Mouse (Mus musculus) heart, postnatal 14 days (tissue): Measurements from ENCODE around the gene Gng8. TPM values are rescaled to one million over a fixed set of nuclear protein-coding genes. Genes with fewer than 3 reads are reported as not detected.

ENCODE experiments used
- DNase-seq, 2 experiments: peaks; one replicate each; pipeline ENCODE4 v3.0.0; 2021 to 2022
- intact Hi-C: fragments of 180-260 bp; cut with DNase I; formaldehyde crosslinking; loops from one replicate; pipeline ENCODE4 v1.15.1; 2025
- long read RNA-seq, 2 experiments: library from polyadenylated mRNA; stranded (forward); transcript quantifications; one replicate each; pipeline ENCODE4 v2.0.0; 2021
- total RNA-seq, 2 experiments: library from RNA; stranded (reverse); gene quantifications; 2 replicates each; pipeline ENCODE4 v1.2.3; 2021

Gng8 gene
- under 1 TPM; 0.81 to 0.98 TPM for total RNA-seq
- long read RNA-seq, experiment 1: 0 reads
- long read RNA-seq, experiment 2, partial matches to known transcripts: 0 of 1 reads
- long read RNA-seq, experiment 2, other reads (novel, unspliced or antisense): 0 of 1 reads

DNA sequence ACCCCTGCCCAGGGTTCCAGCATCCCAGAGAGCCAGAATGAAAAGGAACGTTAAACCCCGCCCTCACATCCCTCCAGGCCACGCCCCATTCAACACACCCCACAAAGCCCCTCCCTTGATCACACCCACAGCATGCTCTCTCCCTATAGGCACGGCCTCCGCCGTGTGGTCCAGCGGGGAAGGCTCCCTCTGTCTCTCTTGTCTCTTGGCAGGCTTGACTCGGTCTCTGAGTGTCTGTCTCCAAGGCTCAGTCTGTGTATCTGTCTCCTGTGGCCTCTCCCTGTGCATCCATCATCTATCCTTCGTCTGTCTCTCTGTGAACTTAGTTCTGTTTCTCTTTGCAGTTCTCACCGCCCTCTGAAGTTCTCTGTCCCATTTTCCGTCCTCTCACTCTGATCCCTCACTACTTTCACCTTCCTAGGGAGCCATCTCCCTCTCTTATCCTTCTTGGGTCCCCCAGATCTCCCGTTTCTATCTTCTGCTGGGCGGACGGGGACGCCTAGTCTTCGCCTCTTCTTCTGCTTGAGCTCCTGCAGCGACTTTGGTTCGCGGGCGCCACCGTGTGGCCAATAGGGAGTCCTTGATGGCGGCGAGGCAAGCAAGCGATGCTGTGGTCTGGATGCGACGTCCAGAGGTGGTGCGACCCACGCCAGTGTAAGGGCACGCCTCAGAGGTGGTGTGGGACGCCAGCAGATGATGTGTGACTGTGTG lies at the start of gene Gng8:
Gene Gng8, plus strand, starts transcription at position 146 of the 711 bp plus-strand sequence.
- intact Hi-C loops: loop anchor here (1.0 to 2.0 kb wide), 3 partner anchors 15 to 79 kb away; no protein-coding TSS in a partner anchor

DNA sequence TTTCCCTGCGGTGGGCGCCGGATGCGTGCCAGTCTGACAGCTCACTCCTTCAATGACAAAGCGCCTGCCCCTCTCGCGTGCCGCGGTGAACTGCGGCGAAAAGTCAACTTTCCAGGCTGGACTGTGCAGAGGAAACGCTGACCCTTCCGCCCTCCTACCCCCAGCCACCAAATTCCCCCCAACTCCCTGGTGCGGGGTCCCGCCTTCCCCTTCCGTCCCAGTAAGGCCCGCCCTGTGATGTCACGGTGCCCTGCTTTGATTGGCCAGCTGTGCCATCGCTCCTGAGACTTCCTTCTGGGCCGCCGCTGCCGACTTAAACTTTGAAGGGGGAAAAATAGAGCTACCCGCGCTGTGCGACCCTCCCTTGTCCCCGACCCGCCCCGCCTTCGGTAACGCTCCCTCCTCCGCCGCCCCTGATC lies 48.9 kb upstream of the Gng8 start, which contains the start of gene Prkd2:
Gene Prkd2, plus strand, starts transcription at position 258 of the 419 bp plus-strand sequence.
- intact Hi-C loops: no loop called here
- peak; percentile 91 to 95 for DNase-seq

More for the DNA sequence above, at the start of gene Gng8:
- peak; percentile 89 to 92 for DNase-seq

DNA sequence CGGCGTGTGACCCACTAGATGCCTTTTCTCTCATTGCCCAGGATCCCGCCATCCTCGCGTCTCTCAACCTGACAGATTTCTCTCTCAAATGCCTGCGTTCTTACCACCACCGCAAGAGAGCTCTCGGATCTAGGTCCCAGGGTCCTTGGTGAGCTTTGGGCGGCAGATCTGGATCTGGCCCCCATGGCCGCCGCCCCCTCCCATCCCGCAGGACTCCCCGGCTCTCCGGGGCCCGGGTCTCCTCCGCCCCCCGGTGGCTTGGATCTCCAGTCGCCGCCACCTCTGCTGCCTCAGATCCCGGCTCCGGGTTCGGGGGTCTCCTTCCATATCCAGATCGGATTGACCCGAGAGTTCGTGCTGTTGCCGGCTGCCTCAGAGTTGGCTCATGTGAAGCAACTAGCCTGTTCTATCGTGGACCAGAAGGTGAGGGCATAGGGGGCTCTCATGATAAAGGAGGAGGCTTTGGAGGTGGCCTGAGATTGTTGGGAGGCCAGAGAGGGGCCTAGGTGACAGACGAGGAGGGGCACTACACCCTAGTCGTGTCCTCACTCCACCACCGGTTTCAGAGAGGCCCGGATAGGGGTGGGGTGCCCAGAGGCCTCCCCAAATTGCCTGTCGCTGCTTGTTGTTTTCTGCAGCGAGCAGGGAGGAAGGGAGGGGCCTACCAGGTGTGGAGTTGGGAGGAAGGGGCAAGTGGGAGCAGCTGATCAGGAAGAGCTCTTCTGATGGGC lies 48.0 kb upstream of the Gng8 start:
- peak; percentile 45 to 52 for DNase-seq
- intact Hi-C loops: no loop called here

DNA sequence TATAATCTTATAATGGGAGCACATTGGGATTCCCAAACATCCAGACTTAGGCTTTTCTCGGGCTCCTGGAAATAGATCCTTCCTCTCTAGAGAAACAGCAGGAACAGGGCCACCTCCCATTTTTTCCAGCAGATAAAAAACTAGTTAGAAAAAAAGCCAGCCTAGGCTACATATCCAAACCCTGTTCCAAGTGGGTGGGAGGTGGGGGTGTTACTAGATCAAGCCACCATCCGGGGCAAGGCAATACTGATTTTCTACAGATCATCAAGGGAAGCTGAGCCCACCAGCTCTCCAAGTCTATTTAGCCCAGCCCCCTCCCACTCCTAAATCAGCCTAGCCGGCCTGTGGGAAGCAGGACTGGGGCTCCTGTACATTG lies 46.9 kb upstream of the Gng8 start:
- DNase-seq: no peak
- intact Hi-C loops: no loop called here

DNA sequence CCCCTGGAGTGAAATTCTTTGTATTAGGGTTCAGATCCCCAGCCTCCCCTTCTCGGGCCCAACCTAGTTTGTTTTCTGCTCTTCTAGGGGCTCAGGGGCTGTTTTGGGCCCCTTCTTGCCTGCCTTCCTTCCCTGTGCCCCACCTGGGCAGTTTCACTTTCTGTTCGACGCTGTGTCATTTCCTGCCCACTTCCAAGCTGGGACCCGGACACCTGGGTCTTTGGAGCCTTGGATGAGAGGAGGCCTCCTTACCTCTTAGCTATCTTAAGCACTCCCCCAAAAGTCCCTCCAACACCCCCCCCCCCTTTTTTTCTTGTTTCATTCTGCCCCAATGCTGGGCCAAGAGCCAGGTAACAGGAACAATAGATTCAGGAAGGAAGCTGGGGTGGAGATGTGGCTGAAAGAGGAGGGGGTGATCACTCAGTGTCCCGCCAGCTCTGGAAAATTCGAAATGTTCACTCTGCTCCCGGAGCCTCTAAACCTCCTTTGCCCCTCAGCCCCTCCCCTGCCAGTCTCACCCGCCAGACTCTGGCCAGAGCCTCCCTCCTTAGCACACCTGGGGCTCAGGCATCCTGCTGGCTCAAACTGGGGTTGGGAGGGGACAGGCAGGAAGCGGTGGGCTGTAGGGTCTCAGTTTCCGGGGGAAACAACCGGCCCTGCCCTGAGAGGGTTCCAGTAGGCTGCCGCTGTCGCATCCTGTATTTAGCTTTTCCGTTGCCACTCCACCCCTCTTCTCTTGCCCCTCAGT lies 46.3 kb upstream of the Gng8 start:
- peak; percentile 55 to 58 for DNase-seq
- intact Hi-C loops: no loop called here

DNA sequence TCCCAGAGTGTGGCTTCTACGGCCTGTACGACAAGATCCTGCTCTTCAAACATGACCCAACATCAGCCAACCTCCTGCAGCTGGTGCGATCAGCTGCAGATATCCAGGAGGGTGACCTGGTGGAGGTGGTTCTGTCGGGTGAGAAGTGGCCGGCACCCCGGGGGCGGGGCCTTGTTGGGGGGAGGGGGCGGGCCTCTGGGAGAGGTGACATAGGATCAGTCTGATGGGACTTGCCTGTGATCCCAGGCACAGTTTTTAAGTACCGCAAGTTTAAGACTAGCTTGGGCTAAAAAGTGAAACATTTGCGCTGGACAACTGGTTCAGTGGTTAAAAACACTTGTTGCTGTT lies 45.8 kb upstream of the Gng8 start:
- DNase-seq: no peak
- intact Hi-C loops: no loop called here

DNA sequence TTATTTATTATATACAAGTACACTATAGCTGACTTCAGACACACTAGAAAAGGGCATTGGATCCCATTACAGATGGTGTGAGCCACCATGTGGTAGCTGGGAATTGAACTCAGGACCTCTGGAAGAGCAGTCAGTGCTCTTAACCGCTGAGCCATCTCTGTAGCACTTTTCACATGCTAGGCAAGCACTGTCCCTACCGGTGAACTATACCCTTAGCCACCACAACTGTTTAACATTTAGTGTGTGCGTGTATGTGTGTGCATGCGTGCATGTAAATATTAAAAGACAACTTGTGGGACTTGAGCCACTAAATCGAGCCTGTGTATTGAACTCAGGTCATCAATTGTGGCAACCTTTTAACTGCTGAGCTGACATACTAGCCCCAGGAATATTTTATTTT lies 44.8 kb upstream of the Gng8 start:
- intact Hi-C loops: no loop called here
- DNase-seq: no peak

DNA sequence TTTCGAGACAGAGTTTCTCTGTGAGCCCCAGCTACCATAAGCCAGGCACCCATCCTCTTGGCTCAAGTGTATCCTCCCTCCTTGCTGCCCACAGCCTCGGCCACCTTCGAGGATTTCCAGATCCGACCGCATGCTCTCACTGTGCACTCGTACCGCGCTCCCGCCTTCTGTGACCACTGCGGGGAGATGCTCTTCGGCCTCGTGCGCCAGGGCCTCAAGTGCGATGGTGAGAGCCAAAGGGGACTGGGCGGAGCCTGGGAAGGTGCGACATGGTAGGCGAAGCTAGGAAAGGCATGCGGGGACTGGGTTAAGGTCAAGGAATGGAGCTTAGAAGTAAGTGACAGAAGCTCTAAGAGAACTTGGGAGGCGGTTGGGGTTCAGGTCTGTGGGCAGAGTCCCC lies 44.1 kb upstream of the Gng8 start:
- intact Hi-C loops: no loop called here
- DNase-seq: no peak

DNA sequence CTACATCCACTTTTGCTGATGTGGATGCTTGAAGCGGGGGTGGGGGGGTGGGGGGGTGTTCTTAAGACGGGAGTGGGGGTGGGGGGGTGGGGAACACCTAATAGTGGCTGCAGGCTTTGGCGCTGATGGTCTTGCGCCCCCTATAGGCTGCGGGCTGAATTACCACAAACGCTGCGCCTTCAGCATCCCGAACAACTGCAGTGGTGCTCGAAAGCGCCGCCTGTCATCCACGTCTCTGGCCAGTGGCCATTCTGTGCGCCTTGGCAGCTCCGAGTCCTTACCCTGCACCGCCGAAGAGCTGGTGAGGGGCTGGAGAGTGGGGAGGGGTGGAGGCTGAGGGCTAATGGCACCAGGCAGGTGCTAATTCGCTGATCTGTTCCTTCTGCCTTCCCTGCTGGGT lies 43.0 kb upstream of the Gng8 start:
- peak; percentile 55 to 72 for DNase-seq
- intact Hi-C loops: no loop called here

DNA sequence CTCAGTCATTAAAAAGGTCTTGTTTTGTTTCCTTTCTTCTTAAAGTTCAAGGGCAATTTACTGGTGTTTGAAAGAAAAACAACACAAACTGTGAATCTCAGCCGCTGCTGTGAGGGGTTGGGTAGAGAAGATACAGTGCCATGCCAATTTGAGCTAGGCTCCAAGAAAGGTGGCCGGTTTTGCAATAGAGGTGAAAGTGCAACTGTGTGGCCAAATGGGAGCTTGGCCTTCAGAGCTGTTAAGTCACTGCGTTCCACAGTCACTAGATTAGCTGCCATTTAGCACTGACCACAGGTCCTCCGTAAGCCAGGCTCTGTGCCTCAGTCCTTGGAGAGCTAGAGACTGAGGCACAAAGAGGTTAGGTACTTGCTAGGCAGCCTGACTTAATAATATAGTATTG lies 40.0 kb upstream of the Gng8 start:
- intact Hi-C loops: no loop called here

DNA sequence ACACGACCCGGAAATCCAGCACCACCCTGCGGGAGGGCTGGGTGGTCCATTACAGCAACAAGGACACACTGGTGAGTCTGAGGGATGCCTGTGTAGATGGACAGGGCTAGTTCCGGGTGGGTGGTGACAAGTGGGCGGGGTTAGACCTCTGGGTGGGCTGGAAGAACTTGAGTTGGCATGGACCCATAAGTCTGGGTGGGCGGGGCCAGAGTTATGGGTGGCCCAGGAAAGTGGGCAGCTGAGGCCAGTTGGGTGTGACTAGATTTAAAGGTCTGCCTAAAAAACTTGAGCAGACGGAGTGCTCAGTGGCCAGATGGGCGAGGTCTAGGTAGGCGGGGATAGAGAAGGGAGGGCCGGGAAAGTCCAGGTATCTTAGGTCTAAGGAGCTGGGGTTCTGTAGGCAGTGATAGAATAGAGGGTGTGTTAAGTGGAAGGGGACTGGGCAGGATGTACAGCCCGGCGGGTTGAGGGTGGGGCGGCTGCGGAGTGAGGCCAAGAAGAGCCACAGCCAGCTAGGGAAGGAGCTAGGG lies 38.2 kb upstream of the Gng8 start:
- peak in 1 of 2 experiments; percentile 40 for DNase-seq
- intact Hi-C loops: no loop called here

More for the DNA sequence above, 40.0 kb upstream of the Gng8 start:
- no peak for DNase-seq

DNA sequence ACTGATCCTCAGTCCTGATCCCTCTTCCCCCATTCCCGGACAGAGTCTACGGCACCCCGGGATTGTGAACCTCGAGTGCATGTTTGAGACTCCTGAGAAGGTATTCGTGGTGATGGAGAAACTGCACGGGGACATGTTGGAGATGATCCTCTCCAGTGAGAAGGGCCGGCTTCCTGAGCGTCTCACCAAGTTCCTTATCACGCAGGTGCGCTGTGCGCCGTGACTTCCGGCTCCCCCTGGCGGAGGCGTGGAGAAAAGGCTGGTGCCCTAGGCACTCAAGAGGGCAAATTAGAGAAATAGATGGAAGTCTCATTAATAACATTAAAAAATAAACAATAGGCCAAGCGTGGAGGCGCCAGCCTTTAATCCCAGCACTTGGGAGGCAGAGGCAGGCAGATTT lies 33.2 kb upstream of the Gng8 start:
- DNase-seq: peak in 1 of 2 experiments; percentile 61
- intact Hi-C loops: no loop called here

DNA sequence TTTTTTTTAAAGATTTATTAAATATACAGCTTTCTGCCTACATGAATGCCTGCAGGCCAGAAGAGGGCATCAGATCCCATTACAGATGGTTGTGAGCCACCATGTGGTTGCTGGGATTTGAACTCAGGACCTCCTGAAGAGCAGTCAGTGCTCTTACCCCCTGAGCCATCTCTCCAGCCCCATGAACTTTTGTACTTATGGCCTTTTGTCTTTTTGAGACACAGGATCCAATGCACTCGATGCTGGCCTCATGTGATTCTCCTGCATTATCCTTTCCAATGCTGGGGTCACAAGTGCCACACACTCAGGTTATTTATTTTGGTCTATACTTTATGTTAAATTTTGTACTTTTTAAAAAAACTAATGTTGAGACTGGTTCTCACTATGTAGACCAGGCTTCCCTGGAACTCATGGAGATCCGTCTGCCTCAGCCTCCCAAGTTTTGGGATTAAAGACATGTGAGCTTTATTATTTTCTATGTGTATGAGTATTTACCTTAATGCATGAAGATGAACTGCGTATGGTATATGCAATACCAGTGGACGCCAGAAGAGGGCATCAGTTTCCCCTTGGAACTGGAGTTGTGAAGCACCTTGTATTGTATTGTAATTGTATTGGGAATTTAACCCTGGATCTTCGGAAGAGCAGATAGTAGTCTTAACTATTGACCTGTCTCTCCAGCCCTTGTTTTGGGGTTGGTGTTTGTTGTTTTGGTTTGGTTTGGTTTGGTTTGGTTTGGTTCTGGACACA lies 31.5 kb upstream of the Gng8 start:
- intact Hi-C loops: loop anchor here (1.0 kb wide), 1 partner anchor 31 kb away; the partner anchor contains the start of gene Gng8
- peak; percentile 56 to 67 for DNase-seq

DNA sequence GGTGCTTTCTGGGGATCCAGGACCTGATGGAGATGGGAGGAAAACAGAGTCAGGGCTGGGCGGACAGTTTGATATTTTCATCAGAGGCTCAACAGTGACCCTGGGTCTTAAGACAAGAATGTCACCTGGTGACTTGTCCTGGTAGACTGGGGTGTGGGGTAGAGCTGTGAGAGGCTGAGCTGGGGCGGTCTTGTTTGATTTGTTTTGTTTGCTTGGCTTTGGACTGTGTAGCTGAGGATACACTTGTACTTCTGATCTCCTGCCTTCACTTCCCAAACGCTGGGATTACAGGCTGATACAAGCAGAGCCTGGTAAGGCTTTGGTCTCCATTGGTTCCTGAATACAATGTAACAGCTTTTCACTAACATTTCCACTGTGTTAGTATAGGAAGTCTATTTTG lies 24.1 kb upstream of the Gng8 start:
- intact Hi-C loops: no loop called here
- DNase-seq: no peak

DNA sequence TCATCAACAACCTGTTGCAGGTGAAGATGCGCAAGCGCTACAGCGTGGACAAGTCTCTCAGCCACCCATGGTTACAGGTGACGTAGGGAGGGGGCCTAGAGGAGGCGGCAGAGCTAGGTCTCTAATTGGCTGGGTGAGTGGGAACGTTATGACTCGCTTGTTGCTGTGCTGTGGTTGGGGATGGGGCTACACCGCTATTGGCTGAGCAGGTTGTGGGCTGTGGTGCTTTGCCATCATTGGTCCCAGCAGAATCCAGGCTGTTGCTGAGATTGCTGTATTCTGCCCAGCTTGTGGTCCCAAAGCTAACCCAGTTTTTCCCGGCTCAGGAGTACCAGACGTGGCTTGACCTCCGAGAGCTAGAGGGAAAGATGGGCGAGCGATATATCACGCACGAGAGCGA lies 22.1 kb upstream of the Gng8 start:
- no peak for DNase-seq
- intact Hi-C loops: no loop called here

DNA sequence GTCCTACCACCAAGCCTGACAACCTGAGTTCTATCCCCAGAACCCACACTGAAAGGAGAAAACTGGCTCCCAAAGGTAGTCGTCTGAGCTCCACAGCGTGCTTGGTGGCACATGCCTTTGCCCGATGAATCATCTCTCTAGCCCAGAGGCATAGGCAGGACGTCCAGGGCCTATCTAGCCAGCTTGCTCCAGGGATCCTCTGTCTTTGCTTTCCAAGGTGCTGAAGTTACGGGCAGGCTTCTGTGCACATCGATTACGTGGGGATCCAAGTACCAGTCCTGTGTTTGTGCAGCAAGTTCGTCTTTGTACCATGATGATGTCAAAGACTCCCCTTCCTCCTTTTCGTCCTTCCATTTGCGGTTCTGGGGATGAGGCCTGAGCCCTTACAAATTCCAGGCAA lies 20.0 kb upstream of the Gng8 start:
- DNase-seq: no peak
- intact Hi-C loops: no loop called here

DNA sequence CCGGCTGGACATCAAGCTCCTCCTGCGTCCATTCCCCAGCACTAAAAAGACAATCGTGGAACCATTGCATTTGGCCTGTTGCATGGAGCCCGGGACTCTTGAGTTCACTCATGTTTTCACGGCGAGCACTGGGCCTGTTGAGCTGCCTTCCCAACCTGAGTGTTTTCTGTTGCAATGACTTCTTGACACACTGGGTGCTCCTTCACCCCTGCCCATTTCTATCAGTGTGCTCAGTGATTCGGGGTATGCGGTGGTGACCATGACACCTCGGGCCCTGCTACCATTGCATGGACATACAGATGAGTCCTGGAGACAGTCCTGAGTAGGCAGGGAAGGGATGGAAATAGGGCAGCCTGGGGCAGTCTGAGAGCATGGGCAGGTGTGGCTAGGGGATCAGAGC lies 19.1 kb upstream of the Gng8 start:
- no peak for DNase-seq
- intact Hi-C loops: no loop called here

DNA sequence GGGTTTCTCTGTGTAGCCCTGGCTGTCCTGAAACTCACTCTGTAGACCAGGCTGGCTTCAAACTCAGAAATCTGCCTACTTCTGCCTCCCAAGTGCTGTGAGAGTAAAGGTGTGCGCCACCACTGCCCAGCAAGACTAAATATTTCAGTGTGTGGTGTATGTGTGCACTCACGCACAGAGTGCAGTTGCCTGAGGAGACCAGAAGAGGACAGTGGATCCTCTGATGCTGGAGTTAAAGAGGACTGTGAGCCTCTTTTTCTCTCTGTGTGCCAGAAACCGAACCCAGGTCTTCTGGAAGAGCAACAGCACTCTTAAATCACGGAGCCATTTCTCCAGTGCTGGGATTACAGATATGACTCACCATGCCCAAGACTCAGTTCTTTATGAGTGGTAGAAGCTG lies 18.2 kb upstream of the Gng8 start:
- no peak for DNase-seq
- intact Hi-C loops: no loop called here

DNA sequence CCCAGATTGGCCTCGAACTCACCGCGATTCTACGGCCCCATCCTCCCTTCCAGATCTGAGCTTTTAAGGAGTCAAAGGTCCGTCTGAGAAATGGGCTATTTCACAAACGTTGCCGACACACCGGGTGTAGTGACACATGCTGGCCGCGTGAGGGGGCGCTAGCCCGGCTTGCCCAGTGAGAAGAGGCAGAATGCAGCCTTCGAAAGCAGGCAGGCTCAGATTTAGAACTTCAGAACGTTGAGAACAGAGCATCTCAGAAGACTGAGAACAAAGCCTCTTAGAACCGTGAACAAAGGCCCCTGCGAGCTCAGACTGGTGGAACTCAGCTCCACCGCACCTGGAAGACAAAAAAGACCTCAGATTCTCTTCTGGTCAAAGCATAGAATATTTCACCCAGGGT lies 17.4 kb upstream of the Gng8 start:
- intact Hi-C loops: no loop called here
- peak; percentile 85 to 88 for DNase-seq

DNA sequence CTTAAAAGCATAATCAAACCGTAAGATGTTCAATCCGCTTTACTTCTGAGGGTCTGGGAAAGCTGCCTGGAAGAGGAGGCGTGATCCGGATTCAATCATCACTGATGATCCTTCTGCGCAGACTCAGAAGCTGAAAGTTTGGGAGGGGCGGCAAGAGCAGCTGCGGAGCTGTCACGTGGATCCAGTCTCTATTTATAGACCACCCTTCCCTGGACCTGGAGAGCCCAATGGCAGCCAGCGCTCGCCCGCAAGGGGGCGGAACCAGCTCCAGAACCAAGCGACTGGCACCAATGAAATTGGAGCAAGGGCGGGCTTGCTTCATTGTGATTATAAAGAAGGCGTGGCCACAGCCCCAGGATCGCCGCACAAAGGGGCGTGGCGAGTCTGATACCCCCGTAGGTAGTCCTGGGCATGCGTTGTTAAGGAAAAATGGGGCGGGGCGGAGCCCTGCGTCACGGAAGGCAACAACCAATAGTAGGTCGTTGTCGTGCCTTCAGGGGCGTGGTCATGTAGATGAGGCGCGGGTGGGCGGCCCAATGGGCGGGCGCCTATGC lies 16.8 kb upstream of the Gng8 start:
- DNase-seq: peak; percentile 98 to 99
- intact Hi-C loops: loop anchor here (5.0 kb wide), 1 partner anchor 37 kb away; no protein-coding TSS in a partner anchor
